ENCODE assay signal across 9 mouse cellular contexts in the genomic region with DNA sequence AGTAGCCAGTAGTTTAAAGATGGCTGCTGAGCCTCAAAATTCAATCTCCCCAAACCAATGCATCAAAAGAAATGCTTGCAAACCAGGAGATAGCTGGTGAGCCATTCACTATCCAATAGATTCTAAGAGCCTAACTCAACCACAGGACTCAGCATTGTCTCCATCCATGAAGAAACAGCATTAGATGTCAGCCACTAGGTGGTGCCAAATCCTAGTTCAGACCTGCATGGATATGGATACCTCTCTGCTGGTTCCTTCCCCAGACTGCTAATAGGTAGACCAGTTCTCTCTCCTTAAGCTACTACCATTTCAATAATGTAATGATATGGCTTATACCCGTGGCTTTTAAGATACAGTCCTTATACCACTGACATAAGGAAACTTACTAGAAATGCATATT.
DNase-seq lines count a peak whose midpoint lies in the region; ATAC-seq lines count a peak whose summit lies in the region.
"Had no signal": no experiment of that assay in that cellular context is flagged by ENCODE, and none has a peak within 500 bp of the region (broad histone marks: within the 10 kb centered on the region; RNA-seq: fewer than 3 reads in every experiment).

No protein-coding gene starts in this region.

- H3K4me2 ChIP-seq in midbrain, embryonic 16.5 days (ENCODE audit: low read length) = no peak overlapping the region
- no peak overlapping the region for H3K4me2 ChIP-seq in forebrain, embryonic 16.5 days (ENCODE audit: low read length)
- H3K4me2 ChIP-seq: neural tube, embryonic 12.5 days had no signal

- H3K9me3 ChIP-seq in midbrain, embryonic 10.5 days (replicated peaks) = no peaks in the 10 kb centered on the region
- no peaks in the 10 kb centered on the region for H3K9me3 ChIP-seq in midbrain, embryonic 16.5 days (replicated peaks; ENCODE audit: control insufficient read depth, low read length, poor library complexity, severe bottlenecking)
- no peaks in the 10 kb centered on the region for H3K9me3 ChIP-seq in forebrain, embryonic 16.5 days (ENCODE audit: control insufficient read depth, low read length)
- H3K9me3 ChIP-seq: neural tube, embryonic 12.5 days had no signal

- no peaks in the 10 kb centered on the region for H3K36me3 ChIP-seq in midbrain, embryonic 10.5 days
- H3K36me3 ChIP-seq in midbrain, embryonic 16.5 days (ENCODE audit: control insufficient read depth, insufficient read depth, low read length) = no peaks in the 10 kb centered on the region
- H3K36me3 ChIP-seq in forebrain, embryonic 16.5 days (ENCODE audit: control insufficient read depth, insufficient read depth) = no peaks in the 10 kb centered on the region
- H3K36me3 ChIP-seq: neural tube, embryonic 12.5 days had no signal

- 59% methylated on average over 1 of the region's 1 CpGs for WGBS in midbrain, embryonic 10.5 days
- 55% methylated on average over 1 of the region's 1 CpGs for WGBS in midbrain, embryonic 16.5 days
- WGBS in forebrain, embryonic 16.5 days = 52% methylated on average over 1 of the region's 1 CpGs

- no peak for ATAC-seq in midbrain, embryonic 16.5 days
- peak; percentile 77 for ATAC-seq in forebrain, embryonic 16.5 days
- ATAC-seq in megakaryocyte-erythroid progenitor cell, adult 5-6 weeks (replicated peaks; ENCODE audit: low FRiP score, low TSS enrichment, poor library complexity, severe bottlenecking) = peak; percentile 84

- no peak overlapping the region for H3K4me3 ChIP-seq in midbrain, embryonic 10.5 days
- H3K4me3 ChIP-seq in midbrain, embryonic 16.5 days (ENCODE audit: low read depth, low read length) = no peak overlapping the region
- no peak overlapping the region for H3K4me3 ChIP-seq in forebrain, embryonic 16.5 days (replicated peaks; ENCODE audit: low read length)
- H3K4me3 ChIP-seq: neural tube, embryonic 12.5 days had no signal

- no peak overlapping the region for H3K27ac ChIP-seq in midbrain, embryonic 10.5 days (replicated peaks)
- no peak overlapping the region for H3K27ac ChIP-seq in midbrain, embryonic 16.5 days (ENCODE audit: low read length)
- H3K27ac ChIP-seq in forebrain, embryonic 16.5 days (ENCODE audit: low read length) = no peak overlapping the region
- H3K27ac ChIP-seq: neural tube, embryonic 12.5 days had no signal

- H3K27me3 ChIP-seq in midbrain, embryonic 10.5 days (ENCODE audit: low read depth, poor library complexity, severe bottlenecking) = no peaks in the 10 kb centered on the region
- H3K27me3 ChIP-seq in midbrain, embryonic 16.5 days (ENCODE audit: control insufficient read depth, insufficient read depth, low read depth, low read length) = no peaks in the 10 kb centered on the region
- H3K27me3 ChIP-seq in forebrain, embryonic 16.5 days (replicated peaks; ENCODE audit: control insufficient read depth, insufficient read depth, low read length) = no peaks in the 10 kb centered on the region
- H3K27me3 ChIP-seq: neural tube, embryonic 12.5 days had no signal

- DNase-seq in midbrain, embryonic 10.5 days (ENCODE audit: low spot score) = peak; percentile 49
- DNase-seq in cerebellum, adult 11 months = peak; percentile 67
- DNase-seq in hindlimb bud, embryonic 11.5 days (ENCODE audit: extremely low spot score, low read depth, low spot score) = peak; percentile 44
- DNase-seq in left cerebral cortex, adult 18-20 months (ENCODE audit: low spot score in 2 of 2) = peak; percentile 80 to 82
- DNase-seq in spleen, postnatal 4 days (ENCODE audit: low spot score in 2 of 2) = peak; percentile 48 to 74

- H3K4me1 ChIP-seq in midbrain, embryonic 10.5 days = peaks cover 31% of the 10 kb centered on the region
- peaks cover 7% of the 10 kb centered on the region; the same call in 1 of the 2 replicates for H3K4me1 ChIP-seq in midbrain, embryonic 16.5 days (ENCODE audit: control insufficient read depth, insufficient read depth, low read length)
- peaks cover 11% of the 10 kb centered on the region for H3K4me1 ChIP-seq in forebrain, embryonic 16.5 days (replicated peaks; ENCODE audit: control insufficient read depth, insufficient read depth, low read length)

- H3K9ac ChIP-seq in midbrain, embryonic 16.5 days (ENCODE audit: low read depth, low read length) = no peak overlapping the region
- H3K9ac ChIP-seq in forebrain, embryonic 16.5 days (replicated peaks; ENCODE audit: low read depth, low read length) = no peak overlapping the region
- H3K9ac ChIP-seq: neural tube, embryonic 12.5 days had no signal
